In the genomic region with DNA sequence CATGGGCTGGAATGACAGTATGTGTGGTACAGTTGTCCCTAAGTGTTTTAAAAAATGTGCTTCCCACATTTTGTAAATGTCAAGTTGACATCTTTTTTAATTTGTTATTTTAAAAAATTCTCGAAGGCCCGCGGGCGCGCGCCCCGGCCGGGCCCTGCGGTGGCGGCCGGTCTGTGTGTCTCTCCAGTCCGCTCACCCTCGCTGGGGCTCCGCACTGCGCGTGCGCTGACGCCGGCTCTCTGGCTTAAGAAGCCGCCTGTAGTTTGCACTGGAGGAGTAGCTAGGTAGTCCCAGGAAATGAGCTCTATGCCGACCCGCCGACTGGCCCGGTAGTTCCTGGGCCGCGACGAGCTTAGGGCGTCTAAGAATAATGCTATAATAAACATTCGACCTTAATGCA, we compare ENCODE assay signal across 20 mouse cellular contexts. TPM values are rescaled to one million over a fixed set of nuclear protein-coding genes. Genes with fewer than 3 reads are reported as not detected.
"Had no signal": no experiment of that assay in that cellular context is flagged by ENCODE, and none has a peak within 500 bp of the region (broad histone marks: within the 10 kb centered on the region; RNA-seq: fewer than 3 reads in every experiment).

No protein-coding gene starts in this region.

RNA-seq across cellular contexts. Expression of a gene that starts 10.4 kb away (rescaled TPM):
- total RNA-seq: layer of hippocampus, adult 18-20 months; layer of hippocampus, postnatal 14 days; left cerebral cortex, adult 8-10 months; left cerebral cortex, postnatal 14 days; left cerebral cortex, postnatal 4 days; megakaryocyte-erythroid progenitor cell, adult 5-6 weeks had no signal
- polyA plus RNA-seq: kidney, embryonic 16.5 days; limb, embryonic 12.5 days; limb, embryonic 15.5 days; liver, embryonic 12.5 days; lung, embryonic 14.5 days; lung, postnatal 0 days; macrophage; midbrain, embryonic 12.5 days; midbrain, embryonic 15.5 days; neural tube, embryonic 12.5 days; neural tube, embryonic 15.5 days; stomach, embryonic 16.5 days; testis, adult 2 months; thymus, postnatal 0 days had no signal
